Comparison of ENCODE assay signal across 16 mouse cellular contexts in the genomic region with DNA sequence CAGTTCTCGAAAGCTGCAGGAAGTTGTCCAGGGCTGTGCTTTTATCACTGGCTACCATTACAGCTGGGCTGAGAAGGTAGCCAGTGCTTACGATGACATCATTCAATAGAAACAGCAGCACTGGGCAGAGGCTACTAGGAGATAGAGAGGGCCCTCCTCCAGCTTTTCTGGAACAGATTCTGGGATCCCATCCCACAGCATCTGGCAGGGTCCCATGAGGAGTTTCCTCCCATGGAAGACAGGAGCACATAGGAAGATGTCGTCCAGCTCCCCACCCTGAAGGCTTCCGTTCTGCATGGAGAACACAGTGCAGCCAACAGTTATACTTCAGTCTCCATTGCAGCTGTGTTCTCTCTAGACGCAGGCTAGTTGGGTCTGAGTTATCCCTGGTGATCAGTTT.
A peak's percentile ranks its signal among the peaks of the same experiment; 100 is the strongest.
DNase-seq lines count a peak whose midpoint lies in the region; ATAC-seq and TF ChIP-seq lines count a peak whose summit lies in the region.
"Had no signal": no experiment of that assay in that cellular context is flagged by ENCODE, and none has a peak within 500 bp of the region (broad histone marks: within the 10 kb centered on the region; RNA-seq: fewer than 3 reads in every experiment).

No protein-coding gene starts in this region.

- ATAC-seq in intestine, embryonic 16.5 days: peak; percentile 48; the same call in 1 of the 2 replicates
- no peak for ATAC-seq in intestine, embryonic 15.5 days
- peak; percentile 47 for ATAC-seq in stomach, embryonic 16.5 days (ENCODE audit: insufficient read depth, low FRiP score)
- ATAC-seq in stomach, postnatal 0 days (ENCODE audit: low FRiP score, low TSS enrichment): no peak

- H3K9me3 ChIP-seq in intestine, embryonic 16.5 days (ENCODE audit: control insufficient read depth, low read length): no peaks in the 10 kb centered on the region
- H3K9me3 ChIP-seq in intestine, embryonic 15.5 days: no peaks in the 10 kb centered on the region
- no peaks in the 10 kb centered on the region for H3K9me3 ChIP-seq in stomach, embryonic 16.5 days (replicated peaks; ENCODE audit: control insufficient read depth, low read length)
- no peaks in the 10 kb centered on the region for H3K9me3 ChIP-seq in stomach, postnatal 0 days (ENCODE audit: control insufficient read depth, low read length)
- H3K9me3 ChIP-seq: hindbrain, embryonic 13.5 days; liver, embryonic 13.5 days; midbrain, embryonic 12.5 days; neural tube, embryonic 15.5 days had no signal

- WGBS in intestine, embryonic 16.5 days: 72% methylated on average over 5 of the region's 5 CpGs
- WGBS in intestine, embryonic 15.5 days: 74% methylated on average over 5 of the region's 5 CpGs
- WGBS in stomach, embryonic 16.5 days: 72% methylated on average over 5 of the region's 5 CpGs
- 62% methylated on average over 5 of the region's 5 CpGs for WGBS in stomach, postnatal 0 days

- intact Hi-C loops in heart, postnatal 10 days (cut with DNase I): no loop called here
- intact Hi-C loops in left cerebral cortex, postnatal 4 days (cut with DNase I): no loop called here

- no peak overlapping the region for H3K9ac ChIP-seq in intestine, embryonic 16.5 days (ENCODE audit: low read depth, low read length)
- H3K9ac ChIP-seq in intestine, embryonic 15.5 days: no peak overlapping the region
- H3K9ac ChIP-seq in stomach, embryonic 16.5 days (ENCODE audit: low read length): no peak overlapping the region
- H3K9ac ChIP-seq in stomach, postnatal 0 days (ENCODE audit: low read length): no peak overlapping the region
- H3K9ac ChIP-seq: hindbrain, embryonic 13.5 days; liver, embryonic 13.5 days; midbrain, embryonic 12.5 days; neural tube, embryonic 15.5 days had no signal

- H3K27ac ChIP-seq in intestine, embryonic 16.5 days (ENCODE audit: low read length): no peak overlapping the region
- H3K27ac ChIP-seq in intestine, embryonic 15.5 days: no peak overlapping the region
- no peak overlapping the region for H3K27ac ChIP-seq in stomach, embryonic 16.5 days (ENCODE audit: low read length)
- H3K27ac ChIP-seq in stomach, postnatal 0 days (replicated peaks): no peak overlapping the region
- H3K27ac ChIP-seq: hindbrain, embryonic 13.5 days; liver, embryonic 13.5 days; midbrain, embryonic 12.5 days; neural tube, embryonic 15.5 days had no signal

- no peak for TF ChIP-seq EP300 in stomach, postnatal 0 days (optimal IDR thresholded peaks at IDR 0.05)

- H3K27me3 ChIP-seq in intestine, embryonic 16.5 days (replicated peaks; ENCODE audit: control insufficient read depth, insufficient read depth, low read length): no peaks in the 10 kb centered on the region
- no peaks in the 10 kb centered on the region for H3K27me3 ChIP-seq in intestine, embryonic 15.5 days (replicated peaks)
- no peaks in the 10 kb centered on the region for H3K27me3 ChIP-seq in stomach, embryonic 16.5 days (ENCODE audit: control insufficient read depth, insufficient read depth, low read length)
- H3K27me3 ChIP-seq in stomach, postnatal 0 days (ENCODE audit: control insufficient read depth, insufficient read depth, low read length): no peaks in the 10 kb centered on the region
- H3K27me3 ChIP-seq: hindbrain, embryonic 13.5 days; liver, embryonic 13.5 days; midbrain, embryonic 12.5 days; neural tube, embryonic 15.5 days had no signal

- no peak overlapping the region for H3K4me3 ChIP-seq in intestine, embryonic 16.5 days (ENCODE audit: low read length)
- no peak overlapping the region for H3K4me3 ChIP-seq in intestine, embryonic 15.5 days (replicated peaks)
- H3K4me3 ChIP-seq in stomach, embryonic 16.5 days (replicated peaks; ENCODE audit: low read length): no peak overlapping the region
- no peak overlapping the region for H3K4me3 ChIP-seq in stomach, postnatal 0 days (ENCODE audit: low read depth, low read length)
- H3K4me3 ChIP-seq: hindbrain, embryonic 13.5 days; liver, embryonic 13.5 days; midbrain, embryonic 12.5 days; neural tube, embryonic 15.5 days had no signal

- H3K36me3 ChIP-seq in intestine, embryonic 16.5 days (ENCODE audit: control insufficient read depth, insufficient read depth, low read length): no peaks in the 10 kb centered on the region
- no peaks in the 10 kb centered on the region for H3K36me3 ChIP-seq in intestine, embryonic 15.5 days
- H3K36me3 ChIP-seq in stomach, embryonic 16.5 days (ENCODE audit: control insufficient read depth, insufficient read depth, low read length): no peaks in the 10 kb centered on the region
- H3K36me3 ChIP-seq in stomach, postnatal 0 days (ENCODE audit: control insufficient read depth, insufficient read depth, low read length): no peaks in the 10 kb centered on the region
- H3K36me3 ChIP-seq: hindbrain, embryonic 13.5 days; liver, embryonic 13.5 days; midbrain, embryonic 12.5 days; neural tube, embryonic 15.5 days had no signal

- TF ChIP-seq CTCF in stomach, postnatal 0 days (IDR thresholded peaks at IDR 0.05; ENCODE audit: low read depth): no peak

- H3K4me1 ChIP-seq in intestine, embryonic 16.5 days (ENCODE audit: control insufficient read depth, insufficient read depth, low read length): no peaks in the 10 kb centered on the region
- H3K4me1 ChIP-seq in intestine, embryonic 15.5 days (replicated peaks): no peaks in the 10 kb centered on the region
- no peaks in the 10 kb centered on the region for H3K4me1 ChIP-seq in stomach, embryonic 16.5 days (ENCODE audit: control insufficient read depth, insufficient read depth, low read length)
- no peaks in the 10 kb centered on the region for H3K4me1 ChIP-seq in stomach, postnatal 0 days (replicated peaks; ENCODE audit: control insufficient read depth, insufficient read depth)
- H3K4me1 ChIP-seq: hindbrain, embryonic 13.5 days; liver, embryonic 13.5 days; midbrain, embryonic 12.5 days; neural tube, embryonic 15.5 days had no signal

- H3K4me2 ChIP-seq in intestine, embryonic 16.5 days (ENCODE audit: low read depth, low read length): no peak overlapping the region
- no peak overlapping the region for H3K4me2 ChIP-seq in intestine, embryonic 15.5 days (replicated peaks)
- H3K4me2 ChIP-seq in stomach, embryonic 16.5 days (ENCODE audit: low read depth, low read length): no peak overlapping the region
- H3K4me2 ChIP-seq in stomach, postnatal 0 days (replicated peaks; ENCODE audit: low read depth): no peak overlapping the region
- H3K4me2 ChIP-seq: hindbrain, embryonic 13.5 days; liver, embryonic 13.5 days; midbrain, embryonic 12.5 days; neural tube, embryonic 15.5 days had no signal

- DNase-seq in stomach, postnatal 0 days (ENCODE audit: low spot score): no peak
- DNase-seq in heart, postnatal 10 days: peak; percentile 71 to 78
- DNase-seq in testis, postnatal 14 days (ENCODE audit: low spot score): peak; percentile 25
- DNase-seq in left cerebral cortex, postnatal 4 days: no peak
- no peak for DNase-seq in left cerebral cortex, adult 9 months (ENCODE audit: low spot score in 2 of 2)
- DNase-seq: cerebellum, adult 11 months; cerebellum, postnatal 36 days; kidney, adult 11 months; layer of hippocampus, postnatal 36 days; liver, embryonic 13.5 days had no signal

Comparison
In these comparisons a context has a peak if more than half of its experiments do, and no peak if none do; other contexts are left out.
1. ATAC-seq: peak in intestine, embryonic 16.5 days (single experiment) and stomach, embryonic 16.5 days (single experiment); none in intestine, embryonic 15.5 days (single experiment) and stomach, postnatal 0 days (single experiment).
2. DNase-seq: peak in heart, postnatal 10 days (2 of 2) and testis, postnatal 14 days (single experiment); none in stomach, postnatal 0 days (single experiment), left cerebral cortex, postnatal 4 days (single experiment) and left cerebral cortex, adult 9 months (0 of 2).